Mouse (Mus musculus) limb, embryonic 14.5 days (tissue): ENCODE results near the gene Nova2. TPM values are rescaled to one million over a fixed set of nuclear protein-coding genes. Genes with fewer than 3 reads are reported as not detected.

Source experiments
- ATAC-seq: fragments of 200-750 bp; cut with Nextera tagmentation; 2 replicates; pipeline ENCODE4 v1.8.0; 2017; ENCODE audit warnings: low read depth, moderate number of reproducible peaks, moderate TSS enrichment; ENCODE audit not compliant: low FRiP score
- DNase-seq: peaks from one replicate; pipeline ENCODE4 v3.0.0-alpha.2; 2015; ENCODE audit warnings: low spot score
- H3K27ac ChIP-seq: fragments of 300-500 bp; sonication (generic); replicated peaks from 2 replicates; pipeline ENCODE4 v1.5.1; 2014; ENCODE audit warnings: low read depth, mild to moderate bottlenecking, low read length, moderate library complexity, mixed read lengths
- H3K27me3 ChIP-seq: fragments of 300-500 bp; sonication (generic); 2 replicates; pipeline ENCODE4 v1.6.1; 2014; ENCODE audit warnings: low read length, mixed read lengths; ENCODE audit not compliant: control insufficient read depth, insufficient read depth
- H3K36me3 ChIP-seq: fragments of 300-500 bp; sonication (generic); 2 replicates; pipeline ENCODE4 v1.6.1; 2014; ENCODE audit warnings: mild to moderate bottlenecking, low read length, moderate library complexity, mixed read lengths; ENCODE audit not compliant: control insufficient read depth, insufficient read depth
- H3K4me1 ChIP-seq: fragments of 300-500 bp; sonication (generic); 2 replicates; pipeline ENCODE4 v1.6.1; 2014; ENCODE audit warnings: antibody characterized with exemption, low read length, mixed read lengths; ENCODE audit not compliant: control insufficient read depth, insufficient read depth
- H3K4me2 ChIP-seq: fragments of 300-500 bp; sonication (generic); replicated peaks from 2 replicates; pipeline ENCODE4 v1.6.1; 2014; ENCODE audit warnings: low read depth, mild to moderate bottlenecking, low read length, moderate library complexity; ENCODE audit not compliant: severe bottlenecking
- H3K4me3 ChIP-seq: fragments of 300-500 bp; sonication (generic); replicated peaks from 2 replicates; pipeline ENCODE4 v1.5.1; 2014; ENCODE audit warnings: low read length
- H3K9ac ChIP-seq: fragments of 300-500 bp; sonication (generic); 2 replicates; pipeline ENCODE4 v1.6.1; 2014; ENCODE audit warnings: mild to moderate bottlenecking, low read depth, low read length, moderate library complexity; ENCODE audit not compliant: severe bottlenecking
- H3K9me3 ChIP-seq: fragments of 300-500 bp; sonication (generic); 2 replicates; pipeline ENCODE4 v1.6.1; 2016; ENCODE audit warnings: low read length; ENCODE audit not compliant: control insufficient read depth
- POLR2A ChIP-seq: fragments of 200-500 bp; IDR thresholded peaks from 2 replicates; pipeline ENCODE4 v1.8.0; 2012; ENCODE audit warnings: inconsistent platforms, mild to moderate bottlenecking, moderate library complexity, borderline replicate concordance; ENCODE audit not compliant: insufficient read depth, insufficient read length; ENCODE audit errors: extremely low read depth
- WGBS: fragments of 180-500 bp; shearing (Covaris S2); extraction: QIAGEN DNeasy Blood & Tissue Kit; methylation state at CpG from one replicate; pipeline ENCODE4 v1.1.7; 2014; 5-methylcytosine and 5-hydroxymethylcytosine counted together
- polyA plus RNA-seq, 2 experiments: library from polyadenylated mRNA; depleted of rRNA in 1 of 2; stranded (reverse) in 1 of 2; unstranded in 1 of 2; fragments of >200 nt; fragmentation: Nextera tagmentation in 1 of 2; extraction: Ambion mirVana in 1 of 2; gene quantifications; 2 replicates each; pipeline versions ENCODE4 v1.2.1 to v1.2.3; 2012 to 2014

Gene Nova2
- polyA plus RNA-seq, 2 experiments = 0.37 to 1.3 TPM

DNA sequence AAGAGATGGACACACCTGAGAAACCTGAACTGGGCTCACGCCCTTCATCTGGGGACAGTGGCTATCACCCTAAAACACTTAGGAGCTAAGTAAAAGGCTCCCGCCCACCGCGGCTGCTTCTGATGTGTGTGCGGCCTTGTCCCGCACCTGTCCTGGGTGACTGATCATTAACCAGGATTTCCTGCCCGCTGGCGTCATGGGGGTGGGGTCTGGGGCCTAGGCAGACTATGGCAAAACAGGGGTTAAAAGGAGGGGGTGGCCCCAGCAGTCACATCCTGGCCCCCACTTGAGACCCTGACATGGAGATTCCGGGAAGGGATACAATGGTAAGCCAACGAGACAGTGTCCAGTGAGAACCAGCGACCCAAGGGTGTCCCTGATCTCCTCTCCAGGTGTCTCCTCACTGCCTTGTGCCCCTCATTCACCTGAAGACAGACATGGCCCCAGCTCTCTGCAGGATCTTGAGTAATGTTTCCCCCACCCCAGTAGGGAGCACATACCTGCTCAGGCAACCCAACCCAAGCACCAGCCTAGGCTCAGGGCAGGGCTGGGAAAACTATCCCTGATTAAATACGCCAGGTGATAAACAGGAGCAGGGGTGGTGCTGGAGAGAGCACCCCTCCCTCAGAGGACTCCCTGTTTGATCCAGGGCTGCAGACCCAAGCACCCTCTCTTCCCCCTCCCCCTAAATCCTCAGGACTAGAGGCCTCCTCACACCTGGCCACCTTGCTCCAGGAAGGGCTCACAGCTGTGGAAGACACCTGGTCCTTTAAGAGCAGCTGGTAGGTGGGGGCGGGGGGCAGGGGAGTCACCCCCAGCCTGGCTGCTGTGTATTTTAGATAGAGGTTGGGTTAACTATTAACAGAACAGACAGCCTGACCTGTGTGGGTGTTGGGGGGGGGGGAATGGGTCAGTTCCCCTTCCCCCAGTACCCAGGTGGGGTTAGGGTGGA lies 81.6 kb downstream of the Nova2 start:
- no peak for TF ChIP-seq POLR2A
- ATAC-seq (no peak), DNase-seq (no peak)
- peaks cover 34% of the 10 kb centered on the region for H3K36me3 ChIP-seq
- no peaks in the 10 kb centered on the region for H3K27me3 ChIP-seq
- peaks cover 39% of the 10 kb centered on the region for H3K4me1 ChIP-seq
- H3K4me2 ChIP-seq = no peak overlapping the region
- no peak overlapping the region for H3K27ac ChIP-seq
- WGBS = 75% methylated on average over 13 of the region's 13 CpGs
- no peaks in the 10 kb centered on the region for H3K9me3 ChIP-seq
- no peak overlapping the region for H3K9ac ChIP-seq
- H3K4me3 ChIP-seq = 0 out of 2 replicates have a peak overlapping the region, but pooled peaks have one; percentile 0

DNA sequence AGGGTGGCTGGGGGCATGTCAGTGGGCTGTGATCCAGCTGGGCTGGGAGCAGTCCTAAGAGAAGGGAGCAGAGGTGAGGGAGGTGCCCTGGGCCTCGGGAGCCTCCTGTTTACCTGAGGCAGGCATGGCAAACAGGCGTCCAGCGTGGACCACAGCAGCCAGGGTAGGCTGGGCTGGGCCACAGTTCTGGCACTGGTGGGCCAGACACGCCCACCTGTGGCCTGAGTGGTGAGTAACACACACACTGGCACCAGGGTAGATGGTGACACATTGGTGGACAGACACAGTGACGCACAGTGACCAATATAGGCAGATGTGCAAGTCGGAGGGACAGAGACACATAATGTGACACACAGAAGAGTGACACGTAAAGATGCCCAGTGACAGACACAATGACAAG lies 84.9 kb downstream of the Nova2 start:
- Histone ChIP-seq H3K36me3 (peaks cover 24% of the 10 kb centered on the region), H3K4me2 (no peak overlapping the region), H3K4me3 (no peak overlapping the region), H3K4me1 (peaks cover 32% of the 10 kb centered on the region), H3K27me3 (no peaks in the 10 kb centered on the region), H3K27ac (no peak overlapping the region), H3K9ac (no peak overlapping the region), H3K9me3 (no peaks in the 10 kb centered on the region)
- no peak for ATAC-seq
- TF ChIP-seq POLR2A = no peak
- no peak for DNase-seq
- WGBS = 76% methylated on average over 7 of the region's 7 CpGs

DNA sequence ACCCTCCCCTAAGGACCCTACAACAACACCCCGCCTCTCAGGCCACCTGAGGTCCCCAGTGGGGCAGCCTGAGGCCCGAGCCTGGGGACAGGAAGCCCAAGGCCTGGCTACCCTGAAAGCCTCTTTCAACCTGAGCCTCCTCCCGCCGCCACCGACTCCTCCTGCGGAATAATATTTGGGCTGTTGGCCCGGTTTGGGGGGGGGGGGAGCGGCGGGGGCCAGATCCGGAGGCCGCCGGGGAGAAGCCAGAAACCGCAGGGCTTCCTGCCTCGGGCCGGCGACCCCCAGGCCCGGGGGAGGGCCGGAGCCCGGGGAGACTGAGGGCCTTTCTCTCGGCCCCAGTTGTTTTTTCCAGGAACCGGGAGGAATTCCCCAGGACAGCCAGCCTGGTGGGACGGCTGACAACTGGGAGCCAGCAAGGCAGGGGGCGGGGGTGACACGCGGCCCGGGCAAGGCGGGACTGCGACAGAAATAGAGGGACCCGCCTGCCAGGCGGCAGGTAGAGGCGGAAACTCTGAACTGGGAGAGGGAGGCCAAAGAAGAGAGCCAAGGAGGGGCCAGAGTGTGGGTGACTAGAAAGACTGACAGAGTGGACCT lies 86.4 kb downstream of the Nova2 start:
- no peak for DNase-seq
- 4% methylated on average over 27 of the region's 31 CpGs for WGBS
- Histone ChIP-seq H3K36me3 (peaks cover 9% of the 10 kb centered on the region), H3K4me1 (peaks cover 18% of the 10 kb centered on the region), H3K4me2 (peak overlapping the region; percentile 47), H3K27ac (peak overlapping the region; percentile 68), H3K27me3 (no peaks in the 10 kb centered on the region), H3K4me3 (peak overlapping the region; percentile 32), H3K9ac (peak overlapping the region; percentile 60), H3K9me3 (no peaks in the 10 kb centered on the region)
- TF ChIP-seq POLR2A = no peak
- ATAC-seq = peak; percentile 48

DNA sequence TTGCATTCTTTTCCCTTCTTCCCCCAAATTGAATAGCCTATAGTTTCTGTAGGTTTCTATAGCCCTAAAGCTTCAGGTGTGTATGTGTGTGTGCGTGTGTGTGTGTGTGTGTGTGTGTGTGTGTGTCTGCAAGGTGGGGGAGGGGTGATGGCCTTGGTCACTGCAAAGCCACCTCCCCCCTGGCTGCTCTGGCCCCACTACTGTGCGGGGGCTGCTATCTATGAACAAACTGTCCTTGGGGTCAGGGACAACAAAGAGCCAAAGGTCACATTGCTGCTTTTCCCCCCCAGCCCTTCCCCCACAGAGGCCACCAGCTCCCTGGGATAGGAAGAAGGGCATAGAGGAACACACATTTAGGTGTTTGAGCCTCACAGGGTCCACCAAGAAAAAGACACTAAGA lies 87.2 kb downstream of the Nova2 start:
- no peaks in the 10 kb centered on the region for H3K9me3 ChIP-seq
- WGBS = 36% methylated on average over 2 of the region's 2 CpGs
- DNase-seq (no peak), ATAC-seq (no peak)
- no peak overlapping the region for H3K9ac ChIP-seq
- peaks cover 2% of the 10 kb centered on the region for H3K36me3 ChIP-seq
- peaks cover 13% of the 10 kb centered on the region for H3K4me1 ChIP-seq
- H3K4me2 ChIP-seq = peak overlapping the region; percentile 47; the same call in 1 of the 2 replicates
- no peak for TF ChIP-seq POLR2A
- peak overlapping the region; percentile 68; the same call in 1 of the 2 replicates for H3K27ac ChIP-seq
- H3K27me3 ChIP-seq = no peaks in the 10 kb centered on the region
- peak overlapping the region; percentile 32; the same call in 1 of the 2 replicates for H3K4me3 ChIP-seq

DNA sequence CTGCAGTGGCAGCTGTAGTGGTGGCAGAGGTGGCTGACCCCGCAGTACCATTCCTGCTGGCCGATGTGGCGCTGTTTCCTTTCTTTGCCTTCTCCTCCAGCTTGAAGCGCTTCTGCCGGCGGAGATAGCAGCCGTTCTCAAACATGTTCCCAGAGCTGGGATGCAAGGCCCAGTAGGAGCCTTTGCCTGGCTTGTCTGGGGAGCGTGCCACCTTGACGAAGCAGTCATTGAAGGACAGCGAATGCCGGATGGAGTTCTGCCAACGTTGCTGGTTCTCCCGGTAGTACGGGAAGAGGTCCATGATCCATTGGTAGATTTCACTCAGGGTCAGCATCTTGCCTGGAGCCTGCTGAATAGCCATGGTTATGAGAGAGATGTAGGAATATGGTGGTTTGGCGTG lies 88.8 kb downstream of the Nova2 start:
- H3K36me3 ChIP-seq = no peaks in the 10 kb centered on the region
- no peak overlapping the region for H3K4me2 ChIP-seq
- H3K4me3 ChIP-seq = no peak overlapping the region
- WGBS = 62% methylated on average over 13 of the region's 15 CpGs
- no peaks in the 10 kb centered on the region for H3K27me3 ChIP-seq
- ATAC-seq (no peak), DNase-seq (no peak)
- no peak overlapping the region for H3K27ac ChIP-seq
- TF ChIP-seq POLR2A = no peak
- no peak overlapping the region for H3K9ac ChIP-seq
- H3K9me3 ChIP-seq = no peaks in the 10 kb centered on the region
- peaks cover 13% of the 10 kb centered on the region for H3K4me1 ChIP-seq

Other genes starting within 250 kb of the Nova2 start
- not detected in 2 replicates for gene Psg20, start 239.7 kb upstream of the Nova2 start, polyA plus RNA-seq (2012; rRNA removed)
- gene Psg20, start 239.7 kb upstream of the Nova2 start, polyA plus RNA-seq (2014; fragmentation: Nextera tagmentation; extraction: Ambion mirVana) = not detected in 2 replicates
- gene Psg22, start 207.8 kb upstream of the Nova2 start, polyA plus RNA-seq (2012; rRNA removed) = 0.04 and 0.14 TPM in 2 replicates
- not detected in 2 replicates for gene Psg22, start 207.8 kb upstream of the Nova2 start, polyA plus RNA-seq (2014; fragmentation: Nextera tagmentation; extraction: Ambion mirVana)
- gene Psg19, start 127.4 kb upstream of the Nova2 start, polyA plus RNA-seq (2012; rRNA removed) = 0.05 and 0.25 TPM in 2 replicates
- gene Psg19, start 127.4 kb upstream of the Nova2 start, polyA plus RNA-seq (2014; fragmentation: Nextera tagmentation; extraction: Ambion mirVana) = not detected in 2 replicates
- 0.47 and 0.48 TPM in 2 replicates for gene Psg17, start 104.3 kb upstream of the Nova2 start, polyA plus RNA-seq (2012; rRNA removed)
- not detected in 2 replicates for gene Psg17, start 104.3 kb upstream of the Nova2 start, polyA plus RNA-seq (2014; fragmentation: Nextera tagmentation; extraction: Ambion mirVana)
- gene Mill2, start 85.9 kb upstream of the Nova2 start, polyA plus RNA-seq (2012; rRNA removed) = 0.91 and 1.0 TPM in 2 replicates
- 0.21 TPM in 2 replicates for gene Mill2, start 85.9 kb upstream of the Nova2 start, polyA plus RNA-seq (2014; fragmentation: Nextera tagmentation; extraction: Ambion mirVana)
- gene Pglyrp1, start 54.6 kb upstream of the Nova2 start, polyA plus RNA-seq (2012; rRNA removed) = 0.60 and 1.9 TPM in 2 replicates
- 1.3 and 1.9 TPM in 2 replicates for gene Pglyrp1, start 54.6 kb upstream of the Nova2 start, polyA plus RNA-seq (2014; fragmentation: Nextera tagmentation; extraction: Ambion mirVana)
- gene Ccdc61, start 15.5 kb upstream of the Nova2 start, polyA plus RNA-seq (2012; rRNA removed) = 46.7 and 50.1 TPM in 2 replicates
- 23.9 and 29.0 TPM in 2 replicates for gene Ccdc61, start 15.5 kb upstream of the Nova2 start, polyA plus RNA-seq (2014; fragmentation: Nextera tagmentation; extraction: Ambion mirVana)
- 0.06 TPM in 1 of 2 replicates, not detected in the other for gene Nanos2, start 61.5 kb downstream of the Nova2 start, polyA plus RNA-seq (2012; rRNA removed)
- not detected in 2 replicates for gene Nanos2, start 61.5 kb downstream of the Nova2 start, polyA plus RNA-seq (2014; fragmentation: Nextera tagmentation; extraction: Ambion mirVana)
- gene Mypop, start 65.4 kb downstream of the Nova2 start, polyA plus RNA-seq (2012; rRNA removed) = 13.6 and 19.3 TPM in 2 replicates
- 5.3 and 5.7 TPM in 2 replicates for gene Mypop, start 65.4 kb downstream of the Nova2 start, polyA plus RNA-seq (2014; fragmentation: Nextera tagmentation; extraction: Ambion mirVana)
- gene Irf2bp1, start 78.2 kb downstream of the Nova2 start, polyA plus RNA-seq (2012; rRNA removed) = 36.1 and 46.8 TPM in 2 replicates
- gene Irf2bp1, start 78.2 kb downstream of the Nova2 start, polyA plus RNA-seq (2014; fragmentation: Nextera tagmentation; extraction: Ambion mirVana) = 34.2 and 37.3 TPM in 2 replicates
- 5.3 and 6.7 TPM in 2 replicates for gene Foxa3, start 97.7 kb downstream of the Nova2 start, polyA plus RNA-seq (2012; rRNA removed)
- 3.1 and 3.2 TPM in 2 replicates for gene Foxa3, start 97.7 kb downstream of the Nova2 start, polyA plus RNA-seq (2014; fragmentation: Nextera tagmentation; extraction: Ambion mirVana)
- 97.0 and 113 TPM in 2 replicates for gene Sympk, start 98.5 kb downstream of the Nova2 start, polyA plus RNA-seq (2012; rRNA removed)
- 23.0 and 27.5 TPM in 2 replicates for gene Sympk, start 98.5 kb downstream of the Nova2 start, polyA plus RNA-seq (2014; fragmentation: Nextera tagmentation; extraction: Ambion mirVana)
- 0.04 and 0.12 TPM in 2 replicates for gene Rsph6a, start 128.8 kb downstream of the Nova2 start, polyA plus RNA-seq (2012; rRNA removed)
- not detected in 2 replicates for gene Rsph6a, start 128.8 kb downstream of the Nova2 start, polyA plus RNA-seq (2014; fragmentation: Nextera tagmentation; extraction: Ambion mirVana)
- 126 and 167 TPM in 2 replicates for gene Dmwd, start 150.3 kb downstream of the Nova2 start, polyA plus RNA-seq (2012; rRNA removed)
- 21.8 and 26.5 TPM in 2 replicates for gene Dmwd, start 150.3 kb downstream of the Nova2 start, polyA plus RNA-seq (2014; fragmentation: Nextera tagmentation; extraction: Ambion mirVana)
- 143 and 177 TPM in 2 replicates for gene Dmpk, start 158.0 kb downstream of the Nova2 start, polyA plus RNA-seq (2012; rRNA removed)
- gene Dmpk, start 158.0 kb downstream of the Nova2 start, polyA plus RNA-seq (2014; fragmentation: Nextera tagmentation; extraction: Ambion mirVana) = 33.1 and 37.1 TPM in 2 replicates
- 103 and 157 TPM in 2 replicates for gene Six5, start 168.7 kb downstream of the Nova2 start, polyA plus RNA-seq (2012; rRNA removed)
- gene Six5, start 168.7 kb downstream of the Nova2 start, polyA plus RNA-seq (2014; fragmentation: Nextera tagmentation; extraction: Ambion mirVana) = 19.1 and 20.3 TPM in 2 replicates
- gene Gm4969, start 192.5 kb downstream of the Nova2 start, polyA plus RNA-seq (2012; rRNA removed) = 7.0 and 7.7 TPM in 2 replicates
- 2.5 and 4.0 TPM in 2 replicates for gene Gm4969, start 192.5 kb downstream of the Nova2 start, polyA plus RNA-seq (2014; fragmentation: Nextera tagmentation; extraction: Ambion mirVana)
- 10.6 and 14.6 TPM in 2 replicates for gene Fbxo46, start 194.0 kb downstream of the Nova2 start, polyA plus RNA-seq (2012; rRNA removed)
- 9.9 and 11.2 TPM in 2 replicates for gene Fbxo46, start 194.0 kb downstream of the Nova2 start, polyA plus RNA-seq (2014; fragmentation: Nextera tagmentation; extraction: Ambion mirVana)
- 13.2 and 15.6 TPM in 2 replicates for gene Qpctl, start 223.4 kb downstream of the Nova2 start, polyA plus RNA-seq (2012; rRNA removed)
- 11.1 and 12.1 TPM in 2 replicates for gene Qpctl, start 223.4 kb downstream of the Nova2 start, polyA plus RNA-seq (2014; fragmentation: Nextera tagmentation; extraction: Ambion mirVana)
- 71.9 and 151 TPM in 2 replicates for gene Snrpd2, start 223.8 kb downstream of the Nova2 start, polyA plus RNA-seq (2012; rRNA removed)
- gene Snrpd2, start 223.8 kb downstream of the Nova2 start, polyA plus RNA-seq (2014; fragmentation: Nextera tagmentation; extraction: Ambion mirVana) = 130 and 143 TPM in 2 replicates
- gene Gipr, start 240.2 kb downstream of the Nova2 start, polyA plus RNA-seq (2012; rRNA removed) = 1.1 and 1.4 TPM in 2 replicates
- 0.32 TPM in 1 of 2 replicates, not detected in the other for gene Gipr, start 240.2 kb downstream of the Nova2 start, polyA plus RNA-seq (2014; fragmentation: Nextera tagmentation; extraction: Ambion mirVana)